Mouse (Mus musculus): ENCODE results near the gene Mgat5.

- TF ChIP-seq CTCF (IDR thresholded peaks at IDR 0.05; ENCODE audit: extremely low read depth, insufficient read length, insufficient replicate concordance, low read depth, low read length), result no peak
- no peak for TF ChIP-seq POLR2A (IDR thresholded peaks at IDR 0.05; ENCODE audit: low read depth, low read length)
Observed at GRCm38 (mm10) chr1:127233191-127233651, 28.4 kb downstream of the Mgat5 start.

All from small intestine, adult 2 months (tissue).